Mouse (Mus musculus) testis, adult 2 months (tissue): ENCODE data around the gene Naglu.

ENCODE experiments used
- CTCF ChIP-seq: fragments of 200-500 bp; IDR thresholded peaks from 2 replicates; pipeline ENCODE4 v1.5.1; 2012; ENCODE audit warnings: low read depth, mild to moderate bottlenecking, inconsistent platforms, low read length, moderate library complexity; ENCODE audit not compliant: control insufficient read depth, insufficient read depth, insufficient replicate concordance
- POLR2A ChIP-seq: fragments of 200-500 bp; IDR thresholded peaks from 2 replicates; pipeline ENCODE4 v1.6.1; 2012; ENCODE audit warnings: low read depth, mild to moderate bottlenecking, inconsistent platforms, low read length, moderate library complexity; ENCODE audit not compliant: control insufficient read depth

DNA sequence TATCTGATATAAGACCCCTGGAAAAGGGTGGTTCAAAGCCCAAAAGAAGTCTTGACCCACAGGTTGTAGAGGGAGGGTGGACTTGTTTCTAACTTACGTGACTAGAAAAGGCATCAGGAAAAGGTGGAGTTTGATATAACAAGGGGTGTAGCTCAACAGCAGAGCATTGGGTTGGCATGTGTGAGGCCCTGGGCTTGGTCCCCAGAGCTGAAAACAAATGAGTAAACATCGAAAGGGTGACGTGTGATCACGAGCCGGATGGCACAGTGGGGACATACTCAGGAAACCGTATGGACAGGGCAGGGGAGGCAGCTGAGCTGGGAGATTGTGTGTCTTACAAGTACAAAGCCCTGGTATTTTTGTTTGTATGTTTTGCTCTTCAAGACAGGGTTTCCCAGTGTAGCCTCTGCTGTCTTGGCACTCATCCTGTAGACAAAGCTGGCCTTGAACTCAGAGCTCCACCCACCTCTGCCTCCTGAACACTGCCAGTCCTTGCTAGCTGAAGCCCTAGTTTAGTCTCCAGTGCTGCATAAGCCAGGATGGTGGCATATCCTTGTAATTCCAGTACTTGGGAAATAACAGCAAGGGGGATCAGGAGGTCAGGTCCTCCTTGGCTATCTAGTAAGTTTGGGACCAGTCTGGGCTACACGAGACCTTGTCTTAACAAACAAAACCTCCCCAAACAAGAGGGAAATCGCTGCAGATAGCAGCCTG lies 35.0 kb upstream of the Naglu start:
- TF ChIP-seq CTCF, result no peak
- no peak for TF ChIP-seq POLR2A
